Mouse (Mus musculus): ENCODE data around the gene Cpvl.
A peak's percentile ranks its signal among the peaks of the same experiment; 100 is the strongest.

The Cpvl gene

GRCm38 (mm10) chr6:53929858-53930257 lies 48.6 kb downstream of the Cpvl start:
- no peak for DNase-seq

GRCm38 (mm10) chr6:53926197-53926596 lies 52.3 kb downstream of the Cpvl start:
- no peak for DNase-seq

- DNase-seq = no peak
These were observed 53.3 kb downstream of the Cpvl start for GRCm38 (mm10) chr6:53925192-53925591.

- DNase-seq = no peak
These were observed 58.4 kb downstream of the Cpvl start for GRCm38 (mm10) chr6:53920041-53920440.

GRCm38 (mm10) chr6:53917026-53917558 lies 61.4 kb downstream of the Cpvl start:
- DNase-seq = no peak

- DNase-seq = no peak
These were observed 63.1 kb downstream of the Cpvl start for GRCm38 (mm10) chr6:53915347-53915746.

GRCm38 (mm10) chr6:53913151-53913550 lies 65.3 kb downstream of the Cpvl start:
- DNase-seq = no peak

GRCm38 (mm10) chr6:53912112-53912782 lies 66.2 kb downstream of the Cpvl start:
- DNase-seq = no peak

GRCm38 (mm10) chr6:53909986-53910385 lies 68.5 kb downstream of the Cpvl start:
- DNase-seq = no peak

- DNase-seq = no peak
These were observed 69.0 kb downstream of the Cpvl start for GRCm38 (mm10) chr6:53909446-53909845.

GRCm38 (mm10) chr6:53906871-53907270 lies 71.6 kb downstream of the Cpvl start:
- peak; percentile 46 for DNase-seq

- DNase-seq = peak; percentile 10
These were observed 72.4 kb downstream of the Cpvl start for GRCm38 (mm10) chr6:53906051-53906462.

GRCm38 (mm10) chr6:53905576-53905975 lies 72.9 kb downstream of the Cpvl start:
- DNase-seq = no peak

GRCm38 (mm10) chr6:53904703-53905395 lies 73.6 kb downstream of the Cpvl start:
- DNase-seq = no peak

GRCm38 (mm10) chr6:53904186-53904585 lies 74.3 kb downstream of the Cpvl start:
- no peak for DNase-seq

- no peak for DNase-seq
These were observed 76.7 kb downstream of the Cpvl start for GRCm38 (mm10) chr6:53901741-53902140.

GRCm38 (mm10) chr6:53897872-53898464 lies 80.5 kb downstream of the Cpvl start:
- DNase-seq = no peak

GRCm38 (mm10) chr6:53897126-53897525 lies 81.3 kb downstream of the Cpvl start:
- DNase-seq = no peak

- no peak for DNase-seq
These were observed 84.7 kb downstream of the Cpvl start for GRCm38 (mm10) chr6:53893731-53894130.

GRCm38 (mm10) chr6:53891109-53891508 lies 87.4 kb downstream of the Cpvl start:
- DNase-seq = no peak

GRCm38 (mm10) chr6:53884931-53885330 lies 93.5 kb downstream of the Cpvl start:
- no peak for DNase-seq

GRCm38 (mm10) chr6:53884496-53884895 lies 94.0 kb downstream of the Cpvl start:
- peak; percentile 39 for DNase-seq

GRCm38 (mm10) chr6:53883405-53883804 lies 95.1 kb downstream of the Cpvl start:
- DNase-seq = no peak

GRCm38 (mm10) chr6:53881623-53882022 lies 96.8 kb downstream of the Cpvl start:
- DNase-seq = no peak

Measured in kidney, adult 9 months (tissue).